Mouse (Mus musculus) G1E-ER4 (cell line): ENCODE data around the gene Pdilt. TPM values are rescaled to one million over a fixed set of nuclear protein-coding genes. Genes with fewer than 3 reads are reported as not detected.

ENCODE experiments used
- GATA1 ChIP-seq: IDR thresholded peaks from one replicate; pipeline ENCODE4 v1.8.0; 2012; ENCODE audit warnings: low read length, inconsistent platforms
- polyA plus RNA-seq: library from polyadenylated mRNA; stranded (reverse); fragments of >175 nt; gene quantifications from 2 replicates; pipeline ENCODE4 v1.2.3, GENCODE M21; 2012

Gene Pdilt
- polyA plus RNA-seq, 1 experiment, result not detected

DNA sequence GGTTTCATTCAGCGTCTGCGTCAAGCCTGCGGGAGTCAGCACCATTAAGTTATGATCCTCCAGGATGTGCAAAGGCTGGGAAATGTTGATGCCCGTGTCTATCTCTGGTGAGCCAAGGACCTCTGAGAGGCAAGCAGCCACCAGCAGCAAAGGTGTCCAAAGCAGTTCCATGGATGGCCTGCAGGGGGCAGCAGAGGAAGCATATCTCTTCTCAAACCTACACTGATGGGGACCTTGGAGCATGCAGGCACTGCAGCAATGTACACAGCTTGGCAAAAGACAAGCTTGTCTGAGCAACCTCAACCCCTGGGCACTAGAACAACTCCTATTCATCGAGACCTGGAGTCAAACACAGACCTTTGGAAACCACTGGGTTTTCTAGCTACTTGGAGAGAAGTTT is 3.6 kb downstream of the Pdilt start:
- TF ChIP-seq GATA1, result no peak

DNA sequence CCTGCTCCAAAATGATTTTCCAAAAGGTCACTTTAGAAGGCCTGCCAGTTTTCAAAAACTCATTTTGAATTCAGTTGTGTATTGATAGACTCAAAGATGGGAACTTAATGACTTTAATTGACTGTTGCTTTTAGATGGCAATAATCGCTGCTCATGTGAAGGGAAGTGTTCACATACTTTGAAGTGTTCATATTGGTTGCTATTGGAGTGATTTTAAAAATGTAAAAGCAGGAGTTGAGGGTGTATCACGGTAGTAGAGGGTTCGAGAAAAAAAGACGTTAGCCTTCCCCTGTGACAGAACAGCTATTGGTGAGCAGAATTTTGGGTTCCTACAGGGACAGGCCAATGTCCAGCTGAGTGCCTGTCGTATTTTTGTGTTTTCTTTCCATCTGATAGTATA is 4.1 kb downstream of the Pdilt start, which contains the start of gene Acsm5:
Gene Acsm5 (plus strand): TSS at position 301 of the 400 bp plus-strand sequence.
- TF ChIP-seq GATA1, result no peak

DNA sequence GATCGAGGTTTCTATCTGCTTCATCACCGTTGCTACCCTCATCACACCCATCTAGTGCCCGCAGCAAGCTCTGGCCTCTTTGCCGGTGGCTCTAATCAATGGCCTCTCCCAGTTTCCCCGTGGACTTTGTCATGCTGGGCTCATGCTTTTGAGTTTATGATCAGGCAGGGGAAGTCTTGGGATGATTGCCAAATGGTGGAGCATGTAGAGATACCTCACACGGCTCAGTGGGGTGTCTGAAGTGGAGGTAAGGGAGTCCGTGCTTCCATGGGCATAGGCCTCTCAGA is 7.1 kb downstream of the Pdilt start:
- TF ChIP-seq GATA1, result no peak

DNA sequence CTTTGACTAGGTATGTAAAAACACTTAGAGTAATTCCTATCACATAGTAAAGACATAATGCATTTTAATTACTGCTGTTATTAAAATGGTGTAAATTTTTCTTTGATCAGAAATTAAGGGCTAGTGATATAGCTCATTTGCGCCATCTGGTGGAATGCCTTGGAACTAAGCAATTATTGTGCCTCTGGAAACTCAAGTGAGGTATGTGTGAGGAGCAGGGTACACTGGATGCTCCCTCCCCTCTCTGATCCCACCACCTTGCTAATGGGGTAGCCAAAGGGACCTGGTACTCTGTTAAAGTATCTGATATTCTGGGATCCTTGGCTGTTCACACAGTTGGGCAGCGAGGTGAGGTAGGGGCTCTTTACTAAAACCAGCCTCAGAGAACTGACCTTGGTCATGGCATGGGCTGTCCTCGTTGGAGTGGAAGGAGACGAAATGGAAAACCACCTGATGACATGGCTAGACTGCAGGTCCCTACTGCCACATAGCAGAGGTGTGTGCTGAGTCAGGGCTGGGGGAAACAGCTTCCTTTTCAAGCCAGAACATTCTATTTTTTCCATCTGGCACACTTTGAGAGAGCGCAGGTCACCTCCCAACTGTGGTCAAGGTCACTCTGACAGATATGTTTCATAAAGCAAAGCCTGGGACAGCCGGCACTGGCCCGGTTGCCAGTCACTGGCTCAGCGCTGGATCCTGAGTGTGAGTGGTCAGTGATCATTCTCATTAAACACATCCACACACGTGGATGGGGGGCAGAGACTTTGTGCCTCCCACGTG is 7.6 kb downstream of the Pdilt start:
- no peak for TF ChIP-seq GATA1

DNA sequence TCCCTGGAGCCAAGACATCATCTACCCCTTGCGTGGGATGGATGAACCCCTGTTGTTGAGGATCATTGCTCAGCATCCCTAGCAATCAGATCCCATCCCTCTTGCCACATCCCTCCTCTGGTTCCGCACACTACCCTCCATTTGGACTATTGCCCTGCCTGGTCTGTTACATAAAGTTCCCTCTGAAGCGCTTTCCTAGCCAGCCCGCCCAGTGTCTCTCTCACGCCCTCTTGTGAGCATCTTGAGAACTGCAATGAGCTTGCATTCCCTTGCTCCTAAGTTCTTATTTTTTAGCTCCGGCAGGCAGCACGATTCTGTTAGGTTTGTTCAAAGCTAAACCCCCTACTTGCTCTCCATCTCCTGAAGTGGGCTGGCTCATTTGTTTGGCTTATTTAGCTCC is 10.2 kb downstream of the Pdilt start:
- no peak for TF ChIP-seq GATA1

DNA sequence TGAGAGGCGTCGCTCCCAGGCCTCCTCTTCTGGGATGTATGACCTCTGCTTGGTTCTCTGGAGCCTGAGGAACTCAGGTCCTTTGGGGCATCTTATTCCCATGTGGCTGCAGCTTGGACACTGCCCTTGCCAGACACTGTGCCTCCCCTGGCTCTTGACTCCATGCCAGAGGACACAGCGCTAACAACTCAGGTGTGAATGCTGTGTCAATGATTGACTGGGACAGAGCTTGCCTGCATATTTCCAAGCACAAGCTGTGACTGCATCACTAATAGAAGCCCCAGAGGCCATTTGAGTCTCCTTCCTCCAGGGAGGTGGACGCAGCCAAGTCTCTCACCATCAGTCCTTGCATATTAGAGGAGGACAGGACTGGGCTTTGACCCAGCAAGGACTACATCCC is 12.1 kb downstream of the Pdilt start:
- no peak for TF ChIP-seq GATA1

DNA sequence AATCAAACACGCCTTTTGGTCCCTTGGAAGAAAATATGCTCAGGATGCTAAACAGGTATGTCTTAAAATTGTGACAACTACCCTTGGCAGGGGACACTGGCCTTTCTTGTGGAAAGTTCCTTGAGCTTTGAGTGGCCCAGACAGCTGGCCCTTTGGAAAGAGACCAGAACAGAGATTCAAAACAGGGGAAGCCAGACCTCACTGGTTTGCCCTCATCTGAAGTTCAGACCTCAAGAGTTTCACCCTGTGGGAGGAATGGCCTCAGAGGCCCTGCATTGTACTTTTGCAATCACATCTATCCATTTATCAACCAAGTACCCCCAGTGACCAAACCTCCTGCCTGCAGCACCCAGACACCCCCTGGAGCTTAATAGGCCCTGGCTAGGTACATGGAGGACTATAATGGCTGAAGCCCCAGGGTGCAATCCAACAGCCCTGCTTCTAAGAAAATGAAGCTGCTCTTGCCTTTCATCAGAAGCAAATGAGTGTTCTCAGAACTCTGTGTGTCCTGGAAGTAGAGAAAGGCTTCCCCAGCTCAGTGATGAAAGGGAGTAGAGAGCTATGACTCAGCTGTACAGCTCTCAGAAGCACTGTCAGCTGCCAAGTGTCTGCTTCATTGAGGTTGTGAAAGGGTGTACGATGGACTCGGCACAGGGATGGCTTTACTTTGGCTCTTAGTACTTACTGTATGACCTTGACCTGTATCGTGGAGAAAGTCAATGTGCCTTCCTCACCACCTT is 33.1 kb downstream of the Pdilt start:
- no peak for TF ChIP-seq GATA1

DNA sequence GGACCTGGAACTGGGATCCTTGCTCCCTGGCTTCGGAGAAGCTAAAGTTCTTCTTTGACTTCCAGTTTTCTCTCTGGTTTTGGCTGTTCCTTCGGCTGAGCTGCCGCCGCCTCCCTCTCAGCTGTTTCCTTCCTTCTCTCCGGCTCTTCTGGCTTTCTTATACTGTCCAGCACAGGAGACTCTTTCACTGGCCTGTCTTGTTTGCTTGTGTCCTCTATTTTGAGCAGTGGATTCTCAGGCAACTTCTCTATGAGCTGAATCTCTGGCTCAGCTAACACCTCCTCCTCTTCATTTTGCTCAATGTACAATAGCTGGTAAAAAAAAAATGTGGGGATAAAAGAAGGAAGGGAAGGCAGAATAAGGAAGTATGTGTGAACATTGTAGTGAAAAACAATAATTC is 36.6 kb downstream of the Pdilt start:
- TF ChIP-seq GATA1, result no peak

DNA sequence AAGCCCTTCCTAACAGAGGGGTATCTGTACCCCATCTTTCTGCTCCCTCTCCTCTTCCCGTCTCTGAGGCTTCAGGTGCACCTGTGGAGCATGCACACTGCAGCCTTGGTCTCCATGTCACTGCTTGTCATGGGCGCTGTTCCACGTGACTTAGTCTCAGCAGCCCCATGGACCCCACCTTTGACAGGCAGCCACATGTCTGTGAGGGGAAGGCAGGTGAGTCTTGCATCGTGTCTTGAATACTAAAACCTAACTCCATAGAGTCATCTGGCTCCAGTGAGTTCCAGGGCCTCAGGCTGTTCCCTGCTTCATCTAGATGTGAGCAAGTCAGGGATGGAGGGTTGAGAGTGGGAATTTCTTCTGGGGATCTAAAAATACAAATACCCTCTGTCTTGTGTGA is 39.1 kb downstream of the Pdilt start:
- TF ChIP-seq GATA1, result no peak

DNA sequence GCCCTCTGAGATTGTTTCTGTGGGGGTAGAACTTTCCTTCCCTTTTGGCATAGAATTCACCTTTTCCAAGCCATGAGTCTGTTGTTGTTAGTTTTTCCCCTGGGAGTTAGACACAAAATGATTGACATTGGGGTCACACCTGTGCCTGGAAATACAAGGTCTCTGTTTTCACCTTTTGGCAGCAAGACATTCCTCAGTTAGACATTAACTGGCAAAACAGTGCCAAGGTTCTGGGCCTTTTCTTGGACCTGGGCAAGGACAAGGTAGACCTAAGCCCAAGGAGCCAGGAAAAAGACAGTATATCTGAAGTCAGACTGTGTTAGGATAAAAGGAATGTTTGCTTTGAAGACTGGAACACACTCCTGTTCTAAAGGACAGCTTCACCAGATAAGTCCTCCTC is 44.0 kb downstream of the Pdilt start, which contains the start of gene Umod:
Gene Umod (minus strand): TSS at position 27 of the 400 bp plus-strand sequence.
- no peak for TF ChIP-seq GATA1

DNA sequence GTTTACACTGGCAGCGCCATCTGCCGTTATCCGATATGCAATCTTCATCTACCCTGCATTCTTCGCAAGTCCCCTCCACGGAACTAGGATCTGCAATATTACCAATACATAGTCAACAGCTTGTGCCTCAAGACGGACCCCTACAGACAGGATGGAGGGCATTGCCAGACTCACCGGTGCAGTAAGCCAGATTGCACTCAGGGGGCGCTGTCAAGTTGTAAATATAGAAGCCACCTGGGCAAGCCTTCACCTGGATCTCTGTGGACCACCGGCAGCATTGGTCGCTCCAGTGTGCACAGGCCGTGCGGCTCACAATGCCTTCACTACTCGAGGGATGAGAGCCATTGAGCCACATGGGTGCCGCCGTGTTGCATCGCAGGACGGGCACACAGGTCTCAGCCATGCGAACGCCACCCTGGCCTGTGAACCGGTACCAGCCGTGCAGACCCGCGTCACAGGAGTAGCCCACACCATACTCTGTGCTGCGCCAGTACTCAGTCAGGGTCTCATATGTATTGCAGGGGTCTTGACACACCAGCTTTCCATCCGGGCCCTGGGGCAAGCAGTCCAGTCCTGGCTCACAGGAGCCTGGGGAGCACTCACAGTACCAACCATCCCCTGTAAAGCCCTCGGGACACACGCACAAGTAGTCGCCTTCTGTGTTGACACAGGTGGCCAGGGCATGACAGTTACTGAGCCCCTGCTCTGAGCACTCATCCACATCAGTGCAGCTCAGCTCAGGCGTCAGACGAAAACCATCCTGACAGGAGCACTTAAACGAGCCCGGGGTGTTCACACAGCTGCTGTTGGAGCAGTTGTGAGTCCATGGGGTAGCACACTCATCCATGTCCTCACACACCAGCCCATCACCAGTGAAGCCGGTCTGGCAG is 46.5 kb downstream of the Pdilt start:
- no peak for TF ChIP-seq GATA1

DNA sequence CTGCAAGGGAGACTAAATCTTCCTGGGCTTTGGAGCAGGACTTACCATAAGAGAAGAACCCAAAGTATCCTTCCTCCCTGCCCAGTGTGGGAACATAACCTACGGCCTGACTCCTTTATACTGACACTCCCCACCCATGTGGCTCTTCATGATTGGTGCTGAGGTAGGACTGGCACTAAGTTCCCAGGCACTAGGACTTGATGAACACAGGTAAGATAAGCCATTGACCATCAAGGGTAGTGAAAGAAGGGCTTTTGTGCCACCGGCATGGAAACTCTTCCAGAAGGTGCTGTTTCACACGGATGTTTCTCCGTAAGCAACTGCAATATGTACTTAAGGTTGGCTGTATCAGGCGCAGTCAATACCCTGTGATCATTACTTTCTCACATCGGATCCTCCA is 64.1 kb downstream of the Pdilt start, which contains the start of gene Gp2:
Gene Gp2 (minus strand): TSS at position 101 of the 400 bp plus-strand sequence.
- TF ChIP-seq GATA1, result no peak

DNA sequence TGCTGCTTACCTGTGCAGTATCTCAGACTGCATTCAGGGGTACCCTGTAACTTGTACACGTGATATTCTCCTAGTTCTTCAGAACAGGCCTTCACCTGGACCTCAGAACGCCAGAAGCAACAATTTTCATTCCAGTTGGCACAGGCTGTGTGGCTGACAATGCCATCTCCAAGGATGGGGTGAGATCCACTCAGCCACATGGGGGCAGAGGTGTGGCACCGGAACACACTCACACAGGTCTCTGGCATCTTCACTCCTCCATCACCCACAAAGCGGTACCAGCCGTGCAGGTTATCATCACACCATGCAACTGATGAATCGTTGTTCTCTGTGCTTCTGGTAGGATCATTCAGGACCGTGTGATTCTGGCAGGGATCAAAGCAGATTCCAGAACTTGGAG is 69.1 kb downstream of the Pdilt start:
- TF ChIP-seq GATA1, result no peak

DNA sequence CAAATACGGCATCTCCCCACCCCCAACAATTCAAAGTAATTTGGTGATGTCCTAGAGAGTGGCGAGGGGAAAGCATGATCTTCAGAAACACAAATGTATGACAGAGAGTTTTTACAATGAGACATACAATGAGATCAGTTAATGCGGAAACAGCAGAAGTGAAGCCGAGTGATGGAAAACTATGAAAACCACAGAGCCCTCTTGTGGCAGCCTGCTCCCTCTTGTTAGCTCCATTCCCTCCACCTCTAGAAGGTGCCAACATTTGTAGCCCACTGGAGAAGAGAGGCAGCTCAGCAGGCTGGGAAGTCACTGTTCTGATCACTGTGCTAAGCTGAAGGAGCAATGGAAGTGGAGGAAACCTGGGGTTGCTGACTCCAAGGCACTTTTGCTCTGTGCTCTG is 79.4 kb downstream of the Pdilt start:
- no peak for TF ChIP-seq GATA1

DNA sequence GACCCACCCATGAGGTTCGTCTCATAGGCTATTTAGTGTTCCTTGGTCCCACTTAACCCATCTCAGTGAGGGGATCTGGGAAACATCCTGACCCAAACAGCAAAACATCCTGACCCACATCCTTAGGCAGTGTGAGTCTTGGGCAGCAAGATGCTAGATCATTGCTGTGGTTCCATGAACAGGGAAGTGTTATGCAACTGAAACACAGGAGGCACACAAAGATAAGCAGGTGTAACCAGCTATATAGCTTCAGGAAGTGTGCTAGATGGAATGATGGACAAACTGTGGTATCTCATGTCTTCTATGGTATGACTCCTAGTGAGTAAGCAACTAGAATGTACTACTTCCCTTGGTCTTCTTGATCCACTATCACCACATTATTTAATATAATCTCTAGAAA is 81.4 kb downstream of the Pdilt start:
- TF ChIP-seq GATA1, result no peak

Other genes with a start within 250 kb of the Pdilt start
- not detected in 2 replicates for gene Gp2, start 64.2 kb downstream of the Pdilt start, polyA plus RNA-seq
- gene Umod, start 44.2 kb downstream of the Pdilt start, polyA plus RNA-seq, result not detected in 2 replicates
- 0.05 TPM in 1 of 2 replicates, not detected in the other for gene Acsm5, start 4.0 kb downstream of the Pdilt start, polyA plus RNA-seq
- gene Acsm2, start 30.9 kb upstream of the Pdilt start, polyA plus RNA-seq, result not detected in 2 replicates
- not detected in 2 replicates for gene Acsm1, start 83.5 kb upstream of the Pdilt start, polyA plus RNA-seq
- not detected in 2 replicates for gene Acsm4, start 166.5 kb upstream of the Pdilt start, polyA plus RNA-seq
- 72.7 and 84.7 TPM in 2 replicates for gene Thumpd1, start 197.3 kb upstream of the Pdilt start, polyA plus RNA-seq
- gene Acsm3, start 237.4 kb upstream of the Pdilt start, polyA plus RNA-seq, result not detected in 2 replicates